Mouse (Mus musculus): ENCODE data around the gene Prkar2a. TPM values are rescaled to one million over a fixed set of nuclear protein-coding genes. Genes with fewer than 3 reads are reported as not detected.

The Prkar2a gene
- polyA plus RNA-seq, 2 experiments: 18.5 to 33.6 TPM

- Histone ChIP-seq H3K4me2 (replicated peaks; ENCODE audit: low read depth, low read length, severe bottlenecking) (no peak overlapping the region), H3K27me3 (ENCODE audit: control insufficient read depth, insufficient read depth, low read length) (no peaks in the 10 kb centered on the region), H3K27ac (replicated peaks; ENCODE audit: low read depth, low read length) (no peak overlapping the region), H3K4me1 (ENCODE audit: control insufficient read depth, insufficient read depth, low read length) (peaks cover 44% of the 10 kb centered on the region), H3K4me3 (replicated peaks; ENCODE audit: low read length) (no peak overlapping the region), H3K9ac (ENCODE audit: low read depth, low read length, severe bottlenecking) (no peak overlapping the region), H3K36me3 (ENCODE audit: control insufficient read depth, insufficient read depth, low read length) (peaks cover 3% of the 10 kb centered on the region; the same call in 1 of the 2 replicates), H3K9me3 (ENCODE audit: control insufficient read depth, low read length) (no peaks in the 10 kb centered on the region)
- DNase-seq (ENCODE audit: low spot score) (no peak), ATAC-seq (ENCODE audit: low FRiP score, low read depth) (no peak)
- 67% methylated on average over 3 of the region's 3 CpGs for WGBS
- no peak for TF ChIP-seq POLR2A (IDR thresholded peaks at IDR 0.05; ENCODE audit: borderline replicate concordance, extremely low read depth, insufficient read depth, insufficient read length)
Observed at GRCm38 (mm10) chr9:108788713-108789112, 99.6 kb downstream of the Prkar2a start.

DNA sequence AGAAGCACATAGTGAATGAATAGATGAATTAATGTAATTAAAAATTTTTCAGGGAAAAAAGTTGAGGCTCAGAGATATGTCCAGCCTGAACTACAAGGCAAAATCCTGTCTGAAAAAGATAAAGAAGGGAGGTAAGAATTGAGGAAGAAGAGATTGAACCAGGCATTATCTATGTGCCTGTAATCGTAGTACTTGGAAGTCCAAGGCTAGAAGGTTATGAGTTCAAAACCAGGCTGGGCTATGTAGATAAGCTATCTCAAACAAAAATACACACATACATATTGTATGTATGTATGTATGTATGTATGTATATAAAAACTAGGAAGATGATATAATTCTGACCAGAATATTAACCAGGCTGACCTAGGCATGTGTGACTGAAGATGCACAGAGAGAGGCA lies 103.2 kb downstream of the Prkar2a start:
- H3K27ac ChIP-seq (replicated peaks; ENCODE audit: low read depth, low read length): no peak overlapping the region
- H3K27me3 ChIP-seq (ENCODE audit: control insufficient read depth, insufficient read depth, low read length): no peaks in the 10 kb centered on the region
- no peak overlapping the region for H3K4me3 ChIP-seq (replicated peaks; ENCODE audit: low read length)
- no peak overlapping the region for H3K4me2 ChIP-seq (replicated peaks; ENCODE audit: low read depth, low read length, severe bottlenecking)
- peaks cover 40% of the 10 kb centered on the region for H3K4me1 ChIP-seq (ENCODE audit: control insufficient read depth, insufficient read depth, low read length)
- no peak overlapping the region for H3K9ac ChIP-seq (ENCODE audit: low read depth, low read length, severe bottlenecking)
- TF ChIP-seq POLR2A (IDR thresholded peaks at IDR 0.05; ENCODE audit: borderline replicate concordance, extremely low read depth, insufficient read depth, insufficient read length): no peak
- DNase-seq (ENCODE audit: low spot score) (no peak), ATAC-seq (ENCODE audit: low FRiP score, low read depth) (no peak)
- WGBS: 93% methylated on average over 1 of the region's 1 CpGs
- H3K9me3 ChIP-seq (ENCODE audit: control insufficient read depth, low read length): no peaks in the 10 kb centered on the region
- peaks cover 17% of the 10 kb centered on the region for H3K36me3 ChIP-seq (ENCODE audit: control insufficient read depth, insufficient read depth, low read length)

DNA sequence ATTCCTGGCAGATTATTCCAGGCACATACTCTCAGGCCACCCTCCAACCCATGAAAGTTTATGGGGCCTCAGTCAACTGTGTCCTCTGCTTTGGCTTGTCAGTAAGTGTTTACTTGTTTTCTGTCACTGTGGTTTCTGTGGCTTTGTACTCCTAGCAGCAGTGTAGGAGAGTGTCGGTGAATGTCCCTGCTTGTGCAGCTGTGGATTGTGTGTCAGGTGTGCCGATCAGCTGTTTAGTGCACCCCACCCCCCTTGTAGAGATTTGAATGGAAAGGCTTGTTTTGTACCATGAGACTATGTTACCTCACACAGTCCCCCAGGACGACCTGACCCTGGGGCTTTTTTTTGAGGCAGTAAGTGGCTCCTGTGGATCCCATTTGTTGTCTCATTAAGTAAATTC lies 103.6 kb downstream of the Prkar2a start:
- 39% methylated on average over 3 of the region's 3 CpGs for WGBS
- Histone ChIP-seq H3K4me1 (ENCODE audit: control insufficient read depth, insufficient read depth, low read length) (peaks cover 39% of the 10 kb centered on the region), H3K27me3 (ENCODE audit: control insufficient read depth, insufficient read depth, low read length) (no peaks in the 10 kb centered on the region), H3K36me3 (ENCODE audit: control insufficient read depth, insufficient read depth, low read length) (peaks cover 21% of the 10 kb centered on the region), H3K9me3 (ENCODE audit: control insufficient read depth, low read length) (no peaks in the 10 kb centered on the region), H3K4me2 (replicated peaks; ENCODE audit: low read depth, low read length, severe bottlenecking) (no peak overlapping the region), H3K9ac (ENCODE audit: low read depth, low read length, severe bottlenecking) (0 out of 2 replicates have a peak overlapping the region, but pooled peaks have one; percentile 28), H3K4me3 (replicated peaks; ENCODE audit: low read length) (no peak overlapping the region), H3K27ac (replicated peaks; ENCODE audit: low read depth, low read length) (0 out of 2 replicates have a peak overlapping the region, but pooled peaks have one; percentile 33)
- ATAC-seq (ENCODE audit: low FRiP score, low read depth) (0 out of 2 replicates have a peak, but pooled peaks have one; percentile 32), DNase-seq (ENCODE audit: low spot score) (no peak)
- TF ChIP-seq POLR2A (IDR thresholded peaks at IDR 0.05; ENCODE audit: borderline replicate concordance, extremely low read depth, insufficient read depth, insufficient read length): no peak

- Histone ChIP-seq H3K4me1 (ENCODE audit: control insufficient read depth, insufficient read depth, low read length) (peaks cover 31% of the 10 kb centered on the region), H3K27ac (replicated peaks; ENCODE audit: low read depth, low read length) (no peak overlapping the region), H3K4me2 (replicated peaks; ENCODE audit: low read depth, low read length, severe bottlenecking) (no peak overlapping the region), H3K9me3 (ENCODE audit: control insufficient read depth, low read length) (no peaks in the 10 kb centered on the region), H3K36me3 (ENCODE audit: control insufficient read depth, insufficient read depth, low read length) (peaks cover 46% of the 10 kb centered on the region), H3K9ac (ENCODE audit: low read depth, low read length, severe bottlenecking) (no peak overlapping the region), H3K27me3 (ENCODE audit: control insufficient read depth, insufficient read depth, low read length) (no peaks in the 10 kb centered on the region), H3K4me3 (replicated peaks; ENCODE audit: low read length) (no peak overlapping the region)
- DNase-seq (ENCODE audit: low spot score) (no peak), ATAC-seq (ENCODE audit: low FRiP score, low read depth) (no peak)
- no peak for TF ChIP-seq POLR2A (IDR thresholded peaks at IDR 0.05; ENCODE audit: borderline replicate concordance, extremely low read depth, insufficient read depth, insufficient read length)
- WGBS: 61% methylated on average over 2 of the region's 2 CpGs
Observed at GRCm38 (mm10) chr9:108795281-108795680, 106.2 kb downstream of the Prkar2a start.

DNA sequence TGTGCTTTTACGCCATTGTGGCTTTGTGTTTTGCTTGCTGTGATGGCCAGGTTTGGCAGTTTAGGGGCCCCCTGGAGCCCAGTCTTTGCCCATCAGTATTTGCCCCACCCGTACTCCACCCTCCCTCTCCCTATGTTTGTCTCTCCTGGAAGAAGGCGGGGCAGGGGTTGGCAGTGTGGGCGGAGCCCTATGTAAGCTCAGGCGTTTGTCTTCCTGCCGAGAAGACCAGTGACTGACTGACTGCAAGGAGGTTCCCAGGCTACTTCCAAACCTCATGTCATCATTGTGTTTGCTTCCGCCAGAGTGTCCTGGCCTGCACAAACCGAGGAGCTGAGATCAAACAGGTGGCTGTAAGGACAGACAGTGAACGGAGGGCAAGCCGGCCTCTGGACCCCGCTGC lies 106.6 kb downstream of the Prkar2a start:
- TF ChIP-seq POLR2A (IDR thresholded peaks at IDR 0.05; ENCODE audit: borderline replicate concordance, extremely low read depth, insufficient read depth, insufficient read length): no peak
- Histone ChIP-seq H3K9me3 (ENCODE audit: control insufficient read depth, low read length) (no peaks in the 10 kb centered on the region), H3K4me3 (replicated peaks; ENCODE audit: low read length) (no peak overlapping the region), H3K9ac (ENCODE audit: low read depth, low read length, severe bottlenecking) (no peak overlapping the region), H3K36me3 (ENCODE audit: control insufficient read depth, insufficient read depth, low read length) (peaks cover 47% of the 10 kb centered on the region), H3K4me1 (ENCODE audit: control insufficient read depth, insufficient read depth, low read length) (peaks cover 31% of the 10 kb centered on the region), H3K4me2 (replicated peaks; ENCODE audit: low read depth, low read length, severe bottlenecking) (no peak overlapping the region), H3K27me3 (ENCODE audit: control insufficient read depth, insufficient read depth, low read length) (no peaks in the 10 kb centered on the region), H3K27ac (replicated peaks; ENCODE audit: low read depth, low read length) (no peak overlapping the region)
- WGBS: 49% methylated on average over 11 of the region's 11 CpGs
- no peak for ATAC-seq (ENCODE audit: low FRiP score, low read depth)
- no peak for DNase-seq (ENCODE audit: low spot score)
